In the genomic region with DNA sequence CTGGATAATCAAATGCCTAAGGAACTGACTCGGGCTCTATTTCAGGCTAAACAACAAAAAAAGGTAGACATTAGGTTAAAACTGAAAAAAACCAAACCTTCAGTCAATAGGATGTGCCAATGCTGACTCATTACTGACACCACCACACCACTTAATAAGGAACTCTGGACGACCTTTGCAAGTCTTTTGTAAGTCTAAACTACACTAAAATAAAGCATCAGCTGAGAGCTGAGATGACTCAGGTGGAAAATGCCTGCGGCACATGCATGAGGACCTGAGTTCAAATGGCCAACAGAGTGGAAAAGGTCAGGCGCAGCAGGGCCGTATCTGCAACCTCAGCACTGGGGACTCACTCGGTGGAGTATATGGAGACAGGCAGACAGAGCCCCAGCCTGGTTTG, we compare ENCODE assay signal across 28 mouse cellular contexts.
DNase-seq lines count a peak whose midpoint lies in the region; ATAC-seq and TF ChIP-seq lines count a peak whose summit lies in the region.
"Had no signal": no experiment of that assay in that cellular context is flagged by ENCODE, and none has a peak within 500 bp of the region (broad histone marks: within the 10 kb centered on the region; RNA-seq: fewer than 3 reads in every experiment).

No protein-coding gene starts in this region.

- POLR2A ChIA-PET in Patski (lab: Charles Lee) = no interaction called here

- H3K4me1 ChIP-seq in CH12.LX (ENCODE audit: control insufficient read depth in 1 of 2, insufficient read depth in 2 of 2) = peaks cover 5 to 23% of the 10 kb centered on the region in 2 experiments
- H3K4me1 ChIP-seq in cerebellum, adult 2 months (ENCODE audit: control insufficient read depth, insufficient read depth, low read length) = no peaks in the 10 kb centered on the region
- peaks cover 11% of the 10 kb centered on the region; the same call in 1 of the 2 replicates for H3K4me1 ChIP-seq in midbrain, embryonic 10.5 days

- no peak for TF ChIP-seq CTCF in CH12.LX (conservative IDR thresholded peaks at IDR 0.05 in 1 of 2, IDR thresholded peaks at IDR 0.05 in 1 of 2; ENCODE audit: low read depth in 2 of 2, low read length in 2 of 2)
- TF ChIP-seq CTCF in Patski (IDR thresholded peaks at IDR 0.05) = no peak
- no peak for TF ChIP-seq CTCF in cerebellum, adult 2 months (IDR thresholded peaks at IDR 0.05; ENCODE audit: borderline replicate concordance, insufficient read depth, low read depth, low read length)

- no peaks in the 10 kb centered on the region for H3K27me3 ChIP-seq in CH12.LX (replicated peaks)
- no peaks in the 10 kb centered on the region for H3K27me3 ChIP-seq in Patski
- H3K27me3 ChIP-seq in cerebellum, adult 2 months (ENCODE audit: control insufficient read depth, insufficient read depth, low read length) = no peaks in the 10 kb centered on the region
- no peaks in the 10 kb centered on the region for H3K27me3 ChIP-seq in midbrain, embryonic 10.5 days (ENCODE audit: low read depth, poor library complexity, severe bottlenecking)
- H3K27me3 ChIP-seq: embryonic facial prominence, embryonic 12.5 days; embryonic facial prominence, embryonic 15.5 days; heart, embryonic 13.5 days had no signal

- H3K4me2 ChIP-seq in CH12.LX (ENCODE audit: insufficient read depth, low read depth, poor library complexity, severe bottlenecking) = no peak overlapping the region
- H3K4me2 ChIP-seq: embryonic facial prominence, embryonic 12.5 days; embryonic facial prominence, embryonic 15.5 days; heart, embryonic 13.5 days; hindbrain, embryonic 14.5 days had no signal

- H3K36me3 ChIP-seq in CH12.LX (replicated peaks in 1 of 2; ENCODE audit: control insufficient read depth in 1 of 2, insufficient read depth in 1 of 2, low read length in 1 of 2) = peaks cover 8 to 62% of the 10 kb centered on the region in 2 experiments
- H3K36me3 ChIP-seq in midbrain, embryonic 10.5 days = peaks cover 8% of the 10 kb centered on the region; the same call in 1 of the 2 replicates
- H3K36me3 ChIP-seq: embryonic facial prominence, embryonic 12.5 days; embryonic facial prominence, embryonic 15.5 days; heart, embryonic 13.5 days had no signal

- dilution Hi-C loops in CH12.LX (cut with MboI; ENCODE audit: extremely low pct_ligation_motif_present, extremely low pct_unique_long_range_greater_than_20kb, low sequenced_read_pairs) = no loop called here

- CTCF ChIA-PET in Patski (lab: Charles Lee) = interaction anchor here (0.8 to 1.6 kb wide), 2 partner anchors 16 to 43 kb away, joined by 3 to 5 read pairs; no protein-coding TSS in a partner anchor

- no peaks in the 10 kb centered on the region; the same call in 1 of the 2 replicates for H3K79me2 ChIP-seq in CH12.LX (replicated peaks; ENCODE audit: control insufficient read depth, extremely low read depth, insufficient read depth, poor library complexity, severe bottlenecking)

- H3K9ac ChIP-seq in CH12.LX (ENCODE audit: insufficient read depth, low read depth) = no peak overlapping the region
- H3K9ac ChIP-seq: embryonic facial prominence, embryonic 12.5 days; embryonic facial prominence, embryonic 15.5 days; forebrain, postnatal 0 days; heart, embryonic 13.5 days; hindbrain, embryonic 14.5 days had no signal

- TF ChIP-seq RAD21 in CH12.LX (IDR thresholded peaks at IDR 0.05; ENCODE audit: low read depth, low read length) = no peak

- H3K9me3 ChIP-seq in CH12.LX (replicated peaks; ENCODE audit: low read length) = no peaks in the 10 kb centered on the region
- no peaks in the 10 kb centered on the region for H3K9me3 ChIP-seq in midbrain, embryonic 10.5 days (replicated peaks)
- H3K9me3 ChIP-seq: embryonic facial prominence, embryonic 12.5 days; embryonic facial prominence, embryonic 15.5 days; G1E; heart, embryonic 13.5 days had no signal

- DNase-seq in 3T3-L1 (ENCODE audit: low read depth, low spot score) (peak; percentile 81), CH12.LX (ENCODE audit: extremely low read depth) (peak; percentile 74), Patski (ENCODE audit: low read depth, low spot score) (peak; percentile 54)
- no peak for DNase-seq in cerebellum, adult 2 months
- no peak for DNase-seq in layer of hippocampus, postnatal 10 days (ENCODE audit: low spot score in 2 of 2)
- DNase-seq in midbrain, embryonic 10.5 days (ENCODE audit: low spot score) = no peak
- DNase-seq: adrenal gland, adult 8-10 months; adrenal gland, postnatal 25 days; cerebellum, adult 11-12 months; cerebellum, adult 9-10 months; cerebellum, postnatal 14 days; forebrain, postnatal 0 days; gastrocnemius, adult 2 months; gastrocnemius, postnatal 14 days; heart, adult 18-20 months; heart, postnatal 14 days; heart, postnatal 4 days; kidney, adult 18-20 months had no signal

- no peak for TF ChIP-seq POLR2A in CH12.LX (IDR thresholded peaks at IDR 0.05; ENCODE audit: low read depth, low read length)
- TF ChIP-seq POLR2A in cerebellum, adult 2 months (IDR thresholded peaks at IDR 0.05; ENCODE audit: borderline replicate concordance, insufficient read depth, low read length) = no peak

- no peak overlapping the region for H3K27ac ChIP-seq in CH12.LX (ENCODE audit: insufficient read depth, low read depth)
- no peak overlapping the region for H3K27ac ChIP-seq in cerebellum, adult 2 months (ENCODE audit: insufficient read depth, low read length)
- no peak overlapping the region for H3K27ac ChIP-seq in midbrain, embryonic 10.5 days (replicated peaks)
- H3K27ac ChIP-seq: embryonic facial prominence, embryonic 12.5 days; embryonic facial prominence, embryonic 15.5 days; gastrocnemius, adult 2 months; heart, embryonic 13.5 days; hindbrain, embryonic 14.5 days; hindbrain, postnatal 0 days had no signal

- WGBS in cerebellum, adult 2 months = 90% methylated on average over 6 of the region's 6 CpGs
- 87% methylated on average over 6 of the region's 6 CpGs for WGBS in midbrain, embryonic 10.5 days

- peak; percentile 94 for TF ChIP-seq EP300 in CH12.LX (IDR thresholded peaks at IDR 0.05; ENCODE audit: low read length)

- in situ Hi-C loops in CH12.LX (cut with MboI; ENCODE audit: low pct_ligation_motif_present, low pct_unique_long_range_greater_than_20kb, low sequenced_read_pairs) = no loop called here
- in situ Hi-C loops in Patski (cut with MboI; ENCODE audit: low pct_unique_long_range_greater_than_20kb) = no loop called here

- H3K4me3 ChIP-seq in CH12.LX (replicated peaks in 1 of 3; ENCODE audit: low read depth in 2 of 3, low read length in 2 of 3, poor library complexity in 1 of 3) = no peak overlapping the region
- H3K4me3 ChIP-seq in cerebellum, adult 2 months (replicated peaks; ENCODE audit: insufficient read depth, low read depth, low read length) = no peak overlapping the region
- no peak overlapping the region for H3K4me3 ChIP-seq in midbrain, embryonic 10.5 days
- H3K4me3 ChIP-seq: embryonic facial prominence, embryonic 12.5 days; embryonic facial prominence, embryonic 15.5 days; gastrocnemius, adult 2 months; heart, embryonic 13.5 days had no signal

- peak; percentile 85 for ATAC-seq in Patski
- ATAC-seq: CD4-positive, CD25-positive, alpha-beta regulatory T cell, adult 4 months; forebrain, embryonic 14.5 days; forebrain, postnatal 0 days; hindbrain, postnatal 0 days; inflammation-experienced regulatory T-cells, adult 6 months; intestine, embryonic 16.5 days had no signal

TF ChIP-seq in CH12.LX, 34 proteins besides CTCF, POLR2A, EP300 and RAD21:
- TF ChIP-seq MYC (IDR thresholded peaks at IDR 0.05; ENCODE audit: low read depth, low read length) (peak; percentile 91), TBP (conservative IDR thresholded peaks at IDR 0.05; ENCODE audit: low read depth, low read length) (no peak), ZNF384 (IDR thresholded peaks at IDR 0.05; ENCODE audit: low read depth, low read length) (peak; percentile 82), MAX (IDR thresholded peaks at IDR 0.05; ENCODE audit: low read length) (0 out of 2 replicates have a peak, but pooled peaks have one; percentile 52), MEF2A (IDR thresholded peaks at IDR 0.05; ENCODE audit: borderline replicate concordance, low read depth, low read length) (peak; percentile 80), E2F4 (IDR thresholded peaks at IDR 0.05; ENCODE audit: insufficient replicate concordance, low read depth, low read length) (no peak), ETS1 (conservative IDR thresholded peaks at IDR 0.05; ENCODE audit: low read depth, low read length) (peak; percentile 97), ZMIZ1 (IDR thresholded peaks at IDR 0.05; ENCODE audit: low read depth, low read length) (no peak), IRF4 (IDR thresholded peaks at IDR 0.05; ENCODE audit: low read depth, low read length) (peak; percentile 91), GABPA (IDR thresholded peaks at IDR 0.05; ENCODE audit: insufficient replicate concordance, low read depth, low read length) (no peak), CHD1 (IDR thresholded peaks at IDR 0.05; ENCODE audit: low read depth, low read length) (no peak), MAZ (IDR thresholded peaks at IDR 0.05; ENCODE audit: low read depth, low read length) (0 out of 2 replicates have a peak, but pooled peaks have one; percentile 51), HCFC1 (IDR thresholded peaks at IDR 0.05; ENCODE audit: low read depth, low read length) (peak; percentile 28; the same call in 1 of the 2 replicates), TCF12 (IDR thresholded peaks at IDR 0.05; ENCODE audit: low read depth, low read length) (peak; percentile 71), ZC3H11A (IDR thresholded peaks at IDR 0.05; ENCODE audit: low read depth, low read length) (no peak), MAFK (IDR thresholded peaks at IDR 0.05; ENCODE audit: insufficient replicate concordance, low read length) (peak; percentile 91), NRF1 (IDR thresholded peaks at IDR 0.05; ENCODE audit: low read depth, low read length) (no peak), ELF1 (IDR thresholded peaks at IDR 0.05; ENCODE audit: low read depth, low read length) (no peak), USF1 (IDR thresholded peaks at IDR 0.05; ENCODE audit: low read depth, low read length) (no peak), CHD2 (IDR thresholded peaks at IDR 0.05; ENCODE audit: low read length) (peak; percentile 53; the same call in 1 of the 2 replicates), POLR2AphosphoS2 (IDR thresholded peaks at IDR 0.05; ENCODE audit: low read depth, low read length) (no peak), JUND (conservative IDR thresholded peaks at IDR 0.05; ENCODE audit: low read depth, low read length) (peak; percentile 94), JUN (IDR thresholded peaks at IDR 0.05; ENCODE audit: insufficient read depth, low read depth, low read length) (peak; percentile 84), RCOR1 (conservative IDR thresholded peaks at IDR 0.05; ENCODE audit: low read depth, low read length) (peak; percentile 84; the same call in 1 of the 2 replicates), MXI1 (IDR thresholded peaks at IDR 0.05; ENCODE audit: low read depth, low read length) (peak; percentile 54; the same call in 1 of the 2 replicates), BHLHE40 (IDR thresholded peaks at IDR 0.05; ENCODE audit: low read depth, low read length) (peak; percentile 99), SIN3A (IDR thresholded peaks at IDR 0.05; ENCODE audit: low read length) (peak; percentile 78)

Comparison
In these comparisons a context has a peak if more than half of its experiments do, and no peak if none do; other contexts are left out.
1. DNase-seq: peak in 3T3-L1 (single experiment), CH12.LX (single experiment) and Patski (single experiment); none in cerebellum, adult 2 months (0 of 2), layer of hippocampus, postnatal 10 days (0 of 2) and midbrain, embryonic 10.5 days (single experiment).